Mouse (Mus musculus) kidney, embryonic 14.5 days (tissue): ENCODE results near the gene Pcnt. TPM values are rescaled to one million over a fixed set of nuclear protein-coding genes. Genes with fewer than 3 reads are reported as not detected.

Experiments used
- ATAC-seq: fragments of 200-750 bp; cut with Nextera tagmentation; 2 replicates; pipeline ENCODE4 v1.8.0; 2017; ENCODE audit warnings: moderate number of reproducible peaks, mild to moderate bottlenecking, moderate TSS enrichment, moderate library complexity; ENCODE audit not compliant: low FRiP score, low TSS enrichment
- H3K27ac ChIP-seq: fragments of 300-500 bp; sonication (generic); 2 replicates; pipeline ENCODE4 v1.5.1; 2014; ENCODE audit warnings: low read depth, mild to moderate bottlenecking, low read length, moderate library complexity, mixed read lengths
- H3K27me3 ChIP-seq: fragments of 300-500 bp; sonication (generic); 2 replicates; pipeline ENCODE4 v1.6.1; 2014; ENCODE audit warnings: mild to moderate bottlenecking, low read length; ENCODE audit not compliant: control insufficient read depth, insufficient read depth
- H3K36me3 ChIP-seq: fragments of 300-500 bp; sonication (generic); 2 replicates; pipeline ENCODE4 v1.6.1; 2014; ENCODE audit warnings: low read length, mixed read lengths; ENCODE audit not compliant: control insufficient read depth, insufficient read depth
- H3K4me1 ChIP-seq: fragments of 300-500 bp; sonication (generic); 2 replicates; pipeline ENCODE4 v1.6.1; 2014; ENCODE audit warnings: low read length, mixed read lengths; ENCODE audit not compliant: control insufficient read depth, insufficient read depth
- H3K4me2 ChIP-seq: fragments of 300-500 bp; sonication (generic); replicated peaks from 2 replicates; pipeline ENCODE4 v1.6.1; 2014; ENCODE audit warnings: low read depth, mild to moderate bottlenecking, low read length
- H3K4me3 ChIP-seq: fragments of 300-500 bp; sonication (generic); 2 replicates; pipeline ENCODE4 v1.5.1; 2014; ENCODE audit warnings: mild to moderate bottlenecking, low read length
- H3K9ac ChIP-seq: fragments of 300-500 bp; sonication (generic); 2 replicates; pipeline ENCODE4 v1.6.1; 2014; ENCODE audit warnings: low read depth, mild to moderate bottlenecking, low read length, moderate library complexity
- H3K9me3 ChIP-seq: fragments of 300-500 bp; sonication (generic); 2 replicates; pipeline ENCODE4 v1.6.1; 2016; ENCODE audit warnings: low read length; ENCODE audit not compliant: control insufficient read depth
- WGBS: fragments of 180-500 bp; shearing (Covaris S2); extraction: QIAGEN DNeasy Blood & Tissue Kit; methylation state at CpG from one replicate; pipeline ENCODE4 v1.1.7; 2014; 5-methylcytosine and 5-hydroxymethylcytosine counted together
- polyA plus RNA-seq: library from polyadenylated mRNA; unstranded; fragments of >200 nt; fragmentation: Nextera tagmentation; extraction: Ambion mirVana; gene quantifications from 2 replicates; pipeline ENCODE4 v1.2.1, GENCODE M21; 2014

The Pcnt gene
- polyA plus RNA-seq, 1 experiment from 2014 or later: 27.1 TPM

DNA sequence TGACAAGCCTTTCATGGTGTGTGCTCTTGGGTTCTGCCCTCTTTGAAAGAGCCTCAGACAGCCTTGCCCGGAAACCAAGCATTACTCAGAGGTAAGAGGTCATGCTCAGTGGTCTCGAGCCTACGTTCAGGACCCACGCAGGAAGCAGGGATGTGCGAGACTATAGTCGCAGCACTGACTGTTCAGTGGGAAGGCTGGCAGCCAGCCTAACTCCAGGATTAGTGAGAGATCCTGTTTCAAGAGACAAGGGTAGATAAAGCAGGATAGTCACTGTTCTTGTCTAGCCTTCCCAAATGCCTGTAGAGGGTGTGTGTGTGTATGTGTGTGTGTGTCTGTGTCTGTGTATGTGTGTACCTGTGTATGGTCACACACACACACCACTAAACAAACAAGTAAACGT, 126.4 kb downstream of the Pcnt start:
- Histone ChIP-seq H3K9ac (no peak overlapping the region), H3K9me3 (no peaks in the 10 kb centered on the region), H3K36me3 (peaks cover 32% of the 10 kb centered on the region), H3K4me1 (no peaks in the 10 kb centered on the region), H3K27ac (no peak overlapping the region), H3K4me3 (no peak overlapping the region), H3K27me3 (no peaks in the 10 kb centered on the region), H3K4me2 (no peak overlapping the region)
- ATAC-seq: no peak
- WGBS: 61% methylated on average over 7 of the region's 7 CpGs

DNA sequence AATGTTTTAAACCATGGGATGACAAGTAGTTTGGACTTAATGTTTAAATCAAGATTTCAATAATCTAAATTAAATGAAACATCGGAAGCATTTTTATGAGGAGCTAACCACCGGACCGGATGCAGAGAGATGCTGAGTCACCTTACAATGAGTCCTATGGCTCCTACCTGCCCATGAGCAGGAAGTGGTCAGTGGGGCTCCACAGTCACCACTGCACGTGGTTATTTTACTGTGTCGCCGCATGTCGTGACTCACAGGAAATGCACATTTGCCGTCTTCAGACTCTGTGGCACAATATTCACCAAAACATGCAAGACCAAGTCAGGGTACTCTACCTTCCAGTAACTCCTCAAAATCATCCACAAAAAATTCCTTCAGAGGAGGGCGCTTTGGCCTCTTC, 135.8 kb downstream of the Pcnt start:
- Histone ChIP-seq H3K9ac (no peak overlapping the region), H3K9me3 (no peaks in the 10 kb centered on the region), H3K4me3 (no peak overlapping the region), H3K4me1 (no peaks in the 10 kb centered on the region), H3K27me3 (no peaks in the 10 kb centered on the region), H3K27ac (no peak overlapping the region), H3K4me2 (no peak overlapping the region), H3K36me3 (peaks cover 40% of the 10 kb centered on the region)
- 87% methylated on average over 9 of the region's 9 CpGs for WGBS
- ATAC-seq: no peak

Other genes with a start within 250 kb of the Pcnt start
- 39.4 and 57.6 TPM in 2 replicates for gene Prmt2, start 204.9 kb downstream of the Pcnt start, polyA plus RNA-seq
- gene S100b, start 188.9 kb downstream of the Pcnt start, polyA plus RNA-seq: 0.32 and 0.56 TPM in 2 replicates
- gene Dip2a, start 97.5 kb downstream of the Pcnt start, polyA plus RNA-seq: 5.7 and 6.3 TPM in 2 replicates
- not detected in 2 replicates for gene AC141477.1, start 2.3 kb downstream of the Pcnt start, polyA plus RNA-seq
- not detected in 2 replicates for gene 2610028H24Rik, start 6.3 kb upstream of the Pcnt start, polyA plus RNA-seq
- gene Mcm3ap, start 26.1 kb upstream of the Pcnt start, polyA plus RNA-seq: 51.3 and 71.4 TPM in 2 replicates
- gene Ybey, start 26.3 kb upstream of the Pcnt start, polyA plus RNA-seq: 5.3 and 6.0 TPM in 2 replicates
- gene Lss, start 88.8 kb upstream of the Pcnt start, polyA plus RNA-seq: 9.7 and 21.9 TPM in 2 replicates
- not detected in 2 replicates for gene Spatc1l, start 119.5 kb upstream of the Pcnt start, polyA plus RNA-seq
- gene Ftcd, start 132.9 kb upstream of the Pcnt start, polyA plus RNA-seq: 0.28 and 0.46 TPM in 2 replicates
- 19.8 and 22.0 TPM in 2 replicates for gene Col6a2, start 180.8 kb upstream of the Pcnt start, polyA plus RNA-seq